Mouse (Mus musculus): Measurements from ENCODE around the gene Slco3a1.

GRCm38 (mm10) chr7:74381051-74381450 is 173.5 kb downstream of the Slco3a1 start:
- TF ChIP-seq POLR2A (IDR thresholded peaks at IDR 0.05; ENCODE audit: low read depth, low read length): no peak
- no peak for TF ChIP-seq CTCF (conservative IDR thresholded peaks at IDR 0.05; ENCODE audit: insufficient read depth, insufficient read length, low read depth, low read length)
